Mouse (Mus musculus) midbrain, embryonic 16.5 days (tissue): Measurements from ENCODE around the gene Zfp111. TPM values are rescaled to one million over a fixed set of nuclear protein-coding genes. Genes with fewer than 3 reads are reported as not detected.

Experiments used
- ATAC-seq: fragments of 200-750 bp; cut with Nextera tagmentation; 2 replicates; pipeline ENCODE4 v1.8.0; 2017; ENCODE audit warnings: moderate TSS enrichment
- H3K27ac ChIP-seq: fragments of 300-500 bp; sonication (generic); 2 replicates; pipeline ENCODE4 v1.5.1; 2014; ENCODE audit warnings: mild to moderate bottlenecking, low read length, mixed read lengths
- H3K27me3 ChIP-seq: fragments of 300-500 bp; sonication (generic); 2 replicates; pipeline ENCODE4 v1.6.1; 2014; ENCODE audit warnings: low read depth, low read length, mixed read lengths; ENCODE audit not compliant: control insufficient read depth, insufficient read depth
- H3K36me3 ChIP-seq: fragments of 300-500 bp; sonication (generic); 2 replicates; pipeline ENCODE4 v1.6.1; 2014; ENCODE audit warnings: mild to moderate bottlenecking, low read length, moderate library complexity, mixed read lengths; ENCODE audit not compliant: control insufficient read depth, insufficient read depth
- H3K4me1 ChIP-seq: fragments of 300-500 bp; sonication (generic); 2 replicates; pipeline ENCODE4 v1.6.1; 2014; ENCODE audit warnings: mild to moderate bottlenecking, low read length, mixed read lengths; ENCODE audit not compliant: control insufficient read depth, insufficient read depth
- H3K4me2 ChIP-seq: fragments of 300-500 bp; sonication (generic); 2 replicates; pipeline ENCODE4 v1.6.1; 2014; ENCODE audit warnings: mild to moderate bottlenecking, low read length, mixed read lengths
- H3K4me3 ChIP-seq: fragments of 300-500 bp; sonication (generic); 2 replicates; pipeline ENCODE4 v1.5.1; 2014; ENCODE audit warnings: low read depth, mild to moderate bottlenecking, low read length, moderate library complexity, mixed read lengths
- H3K9ac ChIP-seq: fragments of 300-500 bp; sonication (generic); 2 replicates; pipeline ENCODE4 v1.6.1; 2014; ENCODE audit warnings: low read depth, low read length, mixed read lengths
- H3K9me3 ChIP-seq: fragments of 300-500 bp; sonication (generic); replicated peaks from 2 replicates; pipeline ENCODE4 v1.6.1; 2014; ENCODE audit warnings: mild to moderate bottlenecking, low read length, mixed read lengths; ENCODE audit not compliant: control insufficient read depth, poor library complexity, severe bottlenecking
- WGBS: fragments of 180-500 bp; shearing (Covaris S2); extraction: QIAGEN DNeasy Blood & Tissue Kit; methylation state at CpG from one replicate; pipeline ENCODE4 v1.1.7; 2014; 5-methylcytosine and 5-hydroxymethylcytosine counted together
- polyA plus RNA-seq: library from polyadenylated mRNA; unstranded; fragments of >200 nt; fragmentation: Nextera tagmentation; extraction: Ambion mirVana; gene quantifications from 2 replicates; pipeline ENCODE4 v1.2.1, GENCODE M21; 2015

Gene Zfp111
- polyA plus RNA-seq, 1 experiment from 2014 or later = 5.4 TPM

DNA sequence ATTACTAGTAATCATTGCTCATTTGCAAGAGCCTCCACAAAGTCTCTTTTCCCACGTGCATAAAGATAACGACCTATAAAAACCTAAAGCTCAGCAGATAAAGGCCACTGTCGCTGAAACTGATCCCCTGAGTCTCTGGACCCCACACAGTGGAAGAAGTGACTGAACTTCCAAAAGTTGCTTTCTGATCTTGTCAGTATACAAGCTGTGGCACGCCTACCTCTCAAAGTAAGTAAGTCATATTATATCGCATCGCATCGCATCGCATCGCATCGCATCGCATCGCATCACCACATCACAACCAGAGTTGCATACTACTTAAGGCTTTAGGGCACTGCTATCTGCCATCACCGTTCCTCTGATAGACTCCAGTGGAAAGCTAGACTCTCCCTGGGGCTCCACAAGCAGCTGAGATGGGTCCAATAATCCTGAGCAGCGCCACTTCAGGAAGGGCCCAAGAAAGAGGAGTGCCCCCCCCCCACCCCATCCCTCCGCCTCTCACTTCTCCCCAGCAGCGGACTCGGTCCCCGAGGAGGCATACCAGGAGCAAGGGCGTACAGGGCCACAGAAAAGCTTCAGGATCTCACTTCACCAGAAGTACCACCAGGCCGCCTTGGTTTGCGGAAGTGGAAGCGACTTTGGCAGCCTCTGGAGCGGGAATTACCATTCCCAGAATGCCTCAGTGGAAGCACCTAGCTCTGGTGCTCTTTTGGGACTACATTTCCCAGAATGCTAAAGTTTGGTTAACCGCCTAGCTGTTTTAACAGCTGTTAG is 3.6 kb downstream of the Zfp111 start:
- Histone ChIP-seq H3K9me3 (no peaks in the 10 kb centered on the region), H3K27ac (peak overlapping the region; percentile 69), H3K9ac (peak overlapping the region; percentile 82), H3K36me3 (0 out of 2 replicates have a peak, but pooled peaks cover 1% of the 10 kb centered on the region), H3K4me1 (peaks cover 10% of the 10 kb centered on the region), H3K4me3 (peak overlapping the region; percentile 64), H3K4me2 (peak overlapping the region; percentile 69), H3K27me3 (no peaks in the 10 kb centered on the region)
- WGBS = 13% methylated on average over 24 of the region's 24 CpGs
- peak; percentile 92 for ATAC-seq

DNA sequence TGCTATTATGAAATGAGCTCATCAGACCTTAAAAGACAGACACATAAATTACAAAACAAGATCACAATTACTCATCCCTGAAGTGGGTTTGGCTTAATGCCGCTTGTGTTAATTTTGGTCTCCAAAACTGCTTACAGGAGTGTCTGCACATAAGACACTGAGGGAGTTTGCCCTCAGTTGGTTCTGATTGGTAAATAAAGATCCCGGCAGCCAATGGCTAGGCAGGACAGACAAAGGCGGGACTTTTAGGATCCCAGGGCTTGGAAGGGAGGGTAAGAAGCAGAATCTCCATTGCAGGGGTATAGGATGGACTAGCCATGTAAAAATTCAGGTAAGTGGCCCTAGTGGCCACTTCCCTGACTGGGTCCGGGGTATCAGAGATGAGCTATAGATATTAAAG is 14.3 kb downstream of the Zfp111 start:
- peaks cover 41% of the 10 kb centered on the region for H3K36me3 ChIP-seq
- H3K27me3 ChIP-seq = no peaks in the 10 kb centered on the region
- no peak overlapping the region for H3K4me2 ChIP-seq
- no peak overlapping the region for H3K9ac ChIP-seq
- no peak overlapping the region for H3K4me3 ChIP-seq
- no peak for ATAC-seq
- no peak overlapping the region for H3K27ac ChIP-seq
- H3K9me3 ChIP-seq = no peaks in the 10 kb centered on the region
- WGBS = 97% methylated on average over 4 of the region's 4 CpGs
- H3K4me1 ChIP-seq = no peaks in the 10 kb centered on the region

DNA sequence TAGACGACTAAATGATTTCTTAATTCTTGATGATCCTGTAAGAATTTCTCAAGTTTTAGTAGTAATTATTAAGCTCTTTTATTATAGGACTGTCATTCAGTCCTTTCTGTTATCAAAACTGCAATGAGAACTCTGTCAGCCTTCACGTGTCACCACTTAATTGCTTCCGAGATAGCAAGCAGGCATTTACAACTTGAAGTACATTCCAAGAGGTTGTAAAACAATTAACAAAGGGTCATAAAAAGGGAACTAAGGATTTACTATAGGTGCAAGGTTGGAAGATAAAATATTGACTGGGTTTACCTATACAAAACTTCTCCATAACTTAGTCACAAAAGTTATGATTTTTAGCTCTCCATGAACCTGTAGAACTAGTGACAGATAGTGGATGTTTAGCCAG is 18.1 kb downstream of the Zfp111 start:
- Histone ChIP-seq H3K4me2 (no peak overlapping the region), H3K4me3 (no peak overlapping the region), H3K27me3 (no peaks in the 10 kb centered on the region), H3K4me1 (no peaks in the 10 kb centered on the region), H3K27ac (no peak overlapping the region), H3K36me3 (peaks cover 17% of the 10 kb centered on the region), H3K9me3 (no peaks in the 10 kb centered on the region), H3K9ac (no peak overlapping the region)
- 94% methylated on average over 3 of the region's 3 CpGs for WGBS
- ATAC-seq = no peak

DNA sequence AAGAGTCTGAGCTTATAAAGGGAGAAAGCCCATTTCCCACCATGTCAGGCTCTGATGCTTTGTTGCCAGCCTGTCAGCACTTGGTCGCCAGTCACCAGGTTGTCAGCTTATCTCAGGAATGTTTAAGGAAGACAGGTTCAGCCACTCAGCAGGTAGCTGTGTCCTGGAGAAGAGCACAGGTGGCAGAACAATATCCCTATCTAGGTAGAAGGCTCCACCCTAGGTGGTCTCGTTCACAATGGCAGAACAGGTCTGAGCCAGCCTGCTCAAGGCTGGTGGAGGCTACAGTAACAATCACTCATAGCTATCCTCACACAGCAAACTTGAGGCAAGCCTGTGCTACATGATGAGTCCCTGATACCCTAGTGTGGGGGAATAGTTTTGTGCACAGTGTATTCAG is 19.9 kb downstream of the Zfp111 start:
- H3K4me2 ChIP-seq = no peak overlapping the region

DNA sequence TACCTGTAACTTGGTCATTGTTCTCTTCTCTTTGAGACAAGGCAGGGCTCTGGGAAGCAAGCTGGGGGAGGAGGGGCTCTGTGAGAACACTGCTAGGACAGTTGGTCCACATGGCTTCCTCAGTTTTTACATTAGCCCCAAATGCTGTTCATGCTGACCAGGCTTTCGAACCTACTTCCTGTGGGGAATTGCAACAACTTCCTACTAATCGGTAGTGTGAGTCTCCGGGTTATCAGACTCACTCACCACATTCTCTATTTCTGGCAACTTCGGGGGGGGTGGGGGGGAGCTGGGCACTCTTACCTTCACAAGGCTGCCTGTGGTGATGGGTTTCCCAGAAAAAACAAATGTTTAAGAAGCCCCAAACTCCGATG is 21.7 kb downstream of the Zfp111 start:
- Histone ChIP-seq H3K27ac (no peak overlapping the region), H3K4me1 (no peaks in the 10 kb centered on the region), H3K36me3 (peaks cover 7% of the 10 kb centered on the region), H3K4me2 (no peak overlapping the region), H3K27me3 (no peaks in the 10 kb centered on the region), H3K4me3 (no peak overlapping the region), H3K9me3 (no peaks in the 10 kb centered on the region), H3K9ac (no peak overlapping the region)
- no peak for ATAC-seq
- WGBS = 89% methylated on average over 5 of the region's 5 CpGs

More for the DNA sequence above, 19.9 kb downstream of the Zfp111 start:
- Histone ChIP-seq H3K27me3 (no peaks in the 10 kb centered on the region), H3K4me3 (no peak overlapping the region), H3K36me3 (peaks cover 7% of the 10 kb centered on the region), H3K27ac (no peak overlapping the region), H3K9me3 (no peaks in the 10 kb centered on the region), H3K4me1 (no peaks in the 10 kb centered on the region), H3K9ac (no peak overlapping the region)
- ATAC-seq = no peak
- WGBS = 79% methylated on average over 2 of the region's 2 CpGs

DNA sequence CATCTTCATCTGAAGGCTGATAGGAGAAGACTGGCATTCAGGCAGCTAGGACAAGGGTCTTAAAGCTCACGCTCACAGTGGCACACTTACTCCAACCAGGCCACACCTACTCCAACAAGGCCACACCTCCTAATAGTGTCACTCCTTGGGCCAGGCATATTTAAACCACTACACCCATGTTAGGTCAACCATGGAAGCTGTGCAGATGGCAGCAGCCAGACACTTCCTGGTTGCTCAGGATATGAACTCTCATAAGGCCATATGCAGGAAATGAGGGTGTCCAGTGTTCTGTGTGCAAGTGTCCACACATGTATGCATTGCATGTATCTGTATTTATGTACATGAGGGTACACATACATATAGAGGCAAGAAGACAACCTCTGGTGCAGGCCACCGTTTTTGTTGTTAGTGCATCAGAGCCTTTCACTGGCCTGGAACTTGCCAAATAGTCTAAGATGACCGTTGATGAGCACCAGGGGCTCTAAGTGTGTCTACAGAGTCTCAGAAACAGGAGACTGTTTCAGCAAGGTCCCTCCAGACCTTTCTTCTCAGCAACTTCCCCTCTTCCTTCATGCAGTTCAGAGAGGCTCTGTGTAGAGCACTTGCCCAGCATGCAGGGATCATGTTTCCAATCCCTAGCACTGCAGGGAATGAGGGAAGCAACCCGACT is 22.2 kb downstream of the Zfp111 start:
- no peak for ATAC-seq
- H3K9me3 ChIP-seq = no peaks in the 10 kb centered on the region
- H3K4me3 ChIP-seq = no peak overlapping the region
- H3K36me3 ChIP-seq = peaks cover 7% of the 10 kb centered on the region
- H3K4me2 ChIP-seq = no peak overlapping the region
- 60% methylated on average over 4 of the region's 4 CpGs for WGBS
- no peaks in the 10 kb centered on the region for H3K4me1 ChIP-seq
- H3K9ac ChIP-seq = no peak overlapping the region
- no peaks in the 10 kb centered on the region for H3K27me3 ChIP-seq
- no peak overlapping the region for H3K27ac ChIP-seq

DNA sequence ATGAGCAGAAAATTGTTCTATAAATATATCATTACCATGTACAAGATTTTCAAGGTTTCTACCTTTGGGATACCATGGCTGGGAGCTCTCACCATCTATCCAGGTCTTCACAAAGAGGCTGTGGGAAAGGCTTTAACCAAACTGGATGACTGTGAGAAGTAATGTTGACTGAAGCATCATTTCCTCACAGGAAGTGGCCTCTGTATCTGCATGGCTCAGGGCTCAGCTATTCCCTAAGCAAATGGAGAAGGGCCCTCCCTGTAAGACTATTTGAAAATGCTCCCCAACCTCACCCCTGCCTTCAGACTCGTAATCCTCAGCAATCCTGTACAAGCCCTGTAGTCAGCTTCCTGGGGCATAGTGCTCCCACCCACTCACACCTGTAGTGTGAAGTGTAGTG is 23.6 kb downstream of the Zfp111 start:
- ATAC-seq = no peak
- Histone ChIP-seq H3K4me1 (no peaks in the 10 kb centered on the region), H3K27ac (no peak overlapping the region), H3K4me2 (no peak overlapping the region), H3K36me3 (peaks cover 2% of the 10 kb centered on the region; the same call in 1 of the 2 replicates), H3K27me3 (no peaks in the 10 kb centered on the region), H3K9ac (no peak overlapping the region), H3K4me3 (no peak overlapping the region), H3K9me3 (no peaks in the 10 kb centered on the region)
- WGBS = 79% methylated on average over 1 of the region's 1 CpGs

DNA sequence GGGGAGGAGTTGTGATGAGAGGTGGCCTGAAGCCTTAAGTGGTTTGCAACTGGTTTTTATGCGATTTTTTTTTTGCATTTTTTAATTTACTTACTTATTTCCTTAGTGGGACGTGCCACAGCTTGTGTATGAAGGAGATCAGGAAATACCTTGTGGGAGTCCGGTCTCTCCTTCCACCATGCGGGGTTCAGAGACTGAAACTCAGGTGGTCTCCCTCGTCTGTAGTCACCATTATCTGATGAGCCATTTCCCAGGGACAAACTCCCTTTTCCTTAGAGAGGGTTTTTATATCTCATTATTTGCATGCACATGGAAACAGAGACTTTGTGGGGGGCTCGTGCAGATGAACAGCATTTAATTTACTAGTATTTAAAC is 35.9 kb downstream of the Zfp111 start:
- Histone ChIP-seq H3K36me3 (no peaks in the 10 kb centered on the region), H3K9me3 (no peaks in the 10 kb centered on the region), H3K27ac (peak overlapping the region; percentile 80; the same call in 1 of the 2 replicates), H3K4me1 (peaks cover 6% of the 10 kb centered on the region; the same call in 1 of the 2 replicates), H3K4me3 (peak overlapping the region; percentile 56), H3K27me3 (no peaks in the 10 kb centered on the region), H3K9ac (peak overlapping the region; percentile 73), H3K4me2 (peak overlapping the region; percentile 60)
- peak; percentile 32 for ATAC-seq
- 57% methylated on average over 6 of the region's 6 CpGs for WGBS

DNA sequence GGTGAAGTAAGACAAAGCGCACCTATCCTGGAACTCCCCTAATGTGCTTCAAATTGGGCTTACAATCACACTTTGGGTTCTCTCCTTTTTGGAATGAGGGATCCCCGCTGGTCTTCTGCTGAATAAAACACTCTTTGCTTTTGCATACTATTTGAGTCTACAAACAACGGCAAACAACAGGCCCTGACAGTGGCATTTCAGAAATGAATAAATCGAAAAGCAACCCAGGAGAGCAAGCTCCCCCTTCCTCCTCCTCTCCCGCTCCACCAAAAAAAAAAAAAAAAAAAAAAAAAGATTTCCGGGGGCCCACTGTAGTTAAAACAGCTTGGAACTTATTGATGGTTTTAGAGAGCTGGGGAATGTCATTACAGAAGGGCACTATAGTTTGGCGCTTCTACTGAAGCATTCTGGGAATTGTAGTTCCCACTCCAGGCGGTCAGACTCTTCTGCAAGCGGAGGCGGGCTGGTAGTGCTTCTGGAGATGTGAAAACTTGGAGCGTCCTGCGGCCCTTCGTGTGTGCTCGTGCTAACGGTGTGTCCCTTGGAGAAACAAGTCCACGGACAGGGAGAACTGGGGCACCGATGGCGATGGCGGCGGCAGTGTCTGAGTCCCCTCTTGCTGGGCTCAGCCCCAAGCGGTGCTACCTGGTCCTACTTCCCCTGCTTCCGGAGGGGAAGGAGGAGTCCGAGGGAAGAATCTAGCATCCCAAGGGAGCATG is 36.5 kb downstream of the Zfp111 start, which contains the start of gene Zfp114:
Zfp114 (plus strand) TSS at position 443 of the 719 bp plus-strand sequence.
- Histone ChIP-seq H3K36me3 (no peaks in the 10 kb centered on the region), H3K4me1 (peaks cover 6% of the 10 kb centered on the region; the same call in 1 of the 2 replicates), H3K27ac (peak within 1 kb of the TSS; percentile 80), H3K4me2 (peak within 1 kb of the TSS; percentile 60), H3K27me3 (no peaks in the 10 kb centered on the region), H3K9me3 (no peaks in the 10 kb centered on the region), H3K9ac (peak within 1 kb of the TSS; percentile 73), H3K4me3 (peak within 1 kb of the TSS; percentile 56)
- peak; percentile 92 for ATAC-seq
- WGBS = 10% methylated on average over 23 of the region's 23 CpGs
